Mouse (Mus musculus): ENCODE measurements around the gene Rapgef2. TPM values are rescaled to one million over a fixed set of nuclear protein-coding genes. Genes with fewer than 3 reads are reported as not detected.

Gene Rapgef2
- polyA plus RNA-seq, 1 experiment from 2014 or later = 9.1 TPM

- Histone ChIP-seq H3K9me3 (no peaks in the 10 kb centered on the region), H3K27ac (no peak overlapping the region), H3K9ac (no peak overlapping the region), H3K36me3 (replicated peaks) (no peaks in the 10 kb centered on the region), H3K4me3 (replicated peaks) (no peak overlapping the region), H3K27me3 (no peaks in the 10 kb centered on the region), H3K4me2 (no peak overlapping the region), H3K4me1 (0 out of 2 replicates have a peak, but pooled peaks cover 10% of the 10 kb centered on the region)
- 83% methylated on average over 9 of the region's 9 CpGs for WGBS
- ATAC-seq (ENCODE audit: low FRiP score) = no peak
Observed at GRCm38 (mm10) chr3:79244347-79244746, 42.0 kb downstream of the Rapgef2 start.

GRCm38 (mm10) chr3:79242922-79243705 lies 43.2 kb downstream of the Rapgef2 start:
- no peak overlapping the region for H3K4me3 ChIP-seq (replicated peaks)
- H3K27ac ChIP-seq = no peak overlapping the region
- WGBS = 78% methylated on average over 12 of the region's 12 CpGs
- no peaks in the 10 kb centered on the region for H3K36me3 ChIP-seq (replicated peaks)
- H3K27me3 ChIP-seq = no peaks in the 10 kb centered on the region
- peaks cover 7% of the 10 kb centered on the region; the same call in 1 of the 2 replicates for H3K4me1 ChIP-seq
- H3K9ac ChIP-seq = no peak overlapping the region
- no peak for ATAC-seq (ENCODE audit: low FRiP score)
- no peak overlapping the region for H3K4me2 ChIP-seq
- H3K9me3 ChIP-seq = no peaks in the 10 kb centered on the region

- H3K4me2 ChIP-seq = no peak overlapping the region
- no peaks in the 10 kb centered on the region for H3K36me3 ChIP-seq (replicated peaks)
- 88% methylated on average over 8 of the region's 8 CpGs for WGBS
- no peak overlapping the region for H3K4me3 ChIP-seq (replicated peaks)
- no peaks in the 10 kb centered on the region for H3K9me3 ChIP-seq
- no peaks in the 10 kb centered on the region for H3K27me3 ChIP-seq
- H3K9ac ChIP-seq = no peak overlapping the region
- ATAC-seq (ENCODE audit: low FRiP score) = no peak
- no peak overlapping the region for H3K27ac ChIP-seq
- H3K4me1 ChIP-seq = peaks cover 11% of the 10 kb centered on the region; the same call in 1 of the 2 replicates
Observed at GRCm38 (mm10) chr3:79242298-79242697, 44.0 kb downstream of the Rapgef2 start.

- Histone ChIP-seq H3K36me3 (replicated peaks) (no peaks in the 10 kb centered on the region), H3K27ac (no peak overlapping the region), H3K4me1 (peaks cover 5% of the 10 kb centered on the region; the same call in 1 of the 2 replicates), H3K27me3 (no peaks in the 10 kb centered on the region), H3K4me3 (replicated peaks) (no peak overlapping the region), H3K9me3 (no peaks in the 10 kb centered on the region), H3K4me2 (no peak overlapping the region), H3K9ac (no peak overlapping the region)
- WGBS = 92% methylated on average over 5 of the region's 6 CpGs
- ATAC-seq (ENCODE audit: low FRiP score) = no peak
Observed at GRCm38 (mm10) chr3:79239066-79239462, 47.3 kb downstream of the Rapgef2 start.

GRCm38 (mm10) chr3:79238456-79239065 lies 47.8 kb downstream of the Rapgef2 start:
- Histone ChIP-seq H3K9me3 (no peaks in the 10 kb centered on the region), H3K4me3 (replicated peaks) (no peak overlapping the region), H3K27me3 (no peaks in the 10 kb centered on the region), H3K4me1 (peaks cover 5% of the 10 kb centered on the region; the same call in 1 of the 2 replicates), H3K36me3 (replicated peaks) (no peaks in the 10 kb centered on the region), H3K4me2 (no peak overlapping the region), H3K27ac (no peak overlapping the region), H3K9ac (no peak overlapping the region)
- no peak for ATAC-seq (ENCODE audit: low FRiP score)
- WGBS = 87% methylated on average over 4 of the region's 4 CpGs

- no peak for ATAC-seq (ENCODE audit: low FRiP score)
- Histone ChIP-seq H3K9ac (no peak overlapping the region), H3K9me3 (no peaks in the 10 kb centered on the region), H3K27me3 (no peaks in the 10 kb centered on the region), H3K36me3 (replicated peaks) (no peaks in the 10 kb centered on the region), H3K4me1 (peaks cover 5% of the 10 kb centered on the region; the same call in 1 of the 2 replicates), H3K4me2 (no peak overlapping the region), H3K4me3 (replicated peaks) (no peak overlapping the region), H3K27ac (no peak overlapping the region)
- 88% methylated on average over 9 of the region's 9 CpGs for WGBS
Observed at GRCm38 (mm10) chr3:79237619-79238342, 48.5 kb downstream of the Rapgef2 start.

GRCm38 (mm10) chr3:79234485-79234884 lies 51.8 kb downstream of the Rapgef2 start:
- ATAC-seq (ENCODE audit: low FRiP score) = no peak
- WGBS = 75% methylated on average over 3 of the region's 3 CpGs
- Histone ChIP-seq H3K4me3 (replicated peaks) (no peak overlapping the region), H3K9ac (no peak overlapping the region), H3K9me3 (no peaks in the 10 kb centered on the region), H3K4me2 (no peak overlapping the region), H3K4me1 (peaks cover 5% of the 10 kb centered on the region; the same call in 1 of the 2 replicates), H3K27me3 (no peaks in the 10 kb centered on the region), H3K36me3 (replicated peaks) (no peaks in the 10 kb centered on the region), H3K27ac (no peak overlapping the region)

GRCm38 (mm10) chr3:79233478-79234415 lies 52.6 kb downstream of the Rapgef2 start:
- H3K36me3 ChIP-seq (replicated peaks) = no peaks in the 10 kb centered on the region
- no peak overlapping the region for H3K4me2 ChIP-seq
- no peaks in the 10 kb centered on the region for H3K9me3 ChIP-seq
- WGBS = 86% methylated on average over 13 of the region's 13 CpGs
- H3K27me3 ChIP-seq = no peaks in the 10 kb centered on the region
- H3K4me3 ChIP-seq (replicated peaks) = no peak overlapping the region
- peaks cover 5% of the 10 kb centered on the region; the same call in 1 of the 2 replicates for H3K4me1 ChIP-seq
- no peak overlapping the region for H3K9ac ChIP-seq
- ATAC-seq (ENCODE audit: low FRiP score) = no peak
- H3K27ac ChIP-seq = no peak overlapping the region

GRCm38 (mm10) chr3:79230718-79231117 lies 55.6 kb downstream of the Rapgef2 start:
- no peak for ATAC-seq (ENCODE audit: low FRiP score)
- 93% methylated on average over 4 of the region's 4 CpGs for WGBS
- H3K9me3 ChIP-seq = no peaks in the 10 kb centered on the region
- no peaks in the 10 kb centered on the region for H3K36me3 ChIP-seq (replicated peaks)
- H3K9ac ChIP-seq = no peak overlapping the region
- H3K27me3 ChIP-seq = no peaks in the 10 kb centered on the region
- no peak overlapping the region for H3K27ac ChIP-seq
- H3K4me1 ChIP-seq = peaks cover 2% of the 10 kb centered on the region; the same call in 1 of the 2 replicates
- no peak overlapping the region for H3K4me3 ChIP-seq (replicated peaks)
- no peak overlapping the region for H3K4me2 ChIP-seq

GRCm38 (mm10) chr3:79229546-79229945 lies 56.8 kb downstream of the Rapgef2 start:
- no peak overlapping the region for H3K4me3 ChIP-seq (replicated peaks)
- no peaks in the 10 kb centered on the region for H3K9me3 ChIP-seq
- no peaks in the 10 kb centered on the region for H3K36me3 ChIP-seq (replicated peaks)
- H3K4me2 ChIP-seq = no peak overlapping the region
- WGBS = 75% methylated on average over 6 of the region's 6 CpGs
- ATAC-seq (ENCODE audit: low FRiP score) = no peak
- no peak overlapping the region for H3K9ac ChIP-seq
- H3K27me3 ChIP-seq = no peaks in the 10 kb centered on the region
- H3K27ac ChIP-seq = no peak overlapping the region
- peaks cover 2% of the 10 kb centered on the region; the same call in 1 of the 2 replicates for H3K4me1 ChIP-seq

- H3K9ac ChIP-seq = no peak overlapping the region
Observed at GRCm38 (mm10) chr3:79228304-79228703, 58.0 kb downstream of the Rapgef2 start.

More at GRCm38 (mm10) chr3:79228304-79228703, 58.0 kb downstream of the Rapgef2 start:
- H3K4me3 ChIP-seq (replicated peaks) = no peak overlapping the region
- peaks cover 2% of the 10 kb centered on the region; the same call in 1 of the 2 replicates for H3K4me1 ChIP-seq
- H3K4me2 ChIP-seq = no peak overlapping the region
- H3K36me3 ChIP-seq (replicated peaks) = no peaks in the 10 kb centered on the region
- no peak for ATAC-seq (ENCODE audit: low FRiP score)
- no peaks in the 10 kb centered on the region for H3K9me3 ChIP-seq
- no peaks in the 10 kb centered on the region for H3K27me3 ChIP-seq
- H3K27ac ChIP-seq = no peak overlapping the region

All from forebrain, embryonic 12.5 days (tissue).